Mouse (Mus musculus) thymus, postnatal 36 days (tissue): ENCODE data around the gene Pkn3.
"Not testable (repeated sequence)": the region's sequence is repeated elsewhere in the genome, so short reads cannot be mapped to it uniquely, and the experiment has no call there.

ENCODE experiments used
- DNase-seq, 2 experiments: peaks; one replicate each; pipeline ENCODE4 v3.0.0; 2022; ENCODE audit warnings: mixed read lengths in 2 of 2

Pkn3 gene

DNA sequence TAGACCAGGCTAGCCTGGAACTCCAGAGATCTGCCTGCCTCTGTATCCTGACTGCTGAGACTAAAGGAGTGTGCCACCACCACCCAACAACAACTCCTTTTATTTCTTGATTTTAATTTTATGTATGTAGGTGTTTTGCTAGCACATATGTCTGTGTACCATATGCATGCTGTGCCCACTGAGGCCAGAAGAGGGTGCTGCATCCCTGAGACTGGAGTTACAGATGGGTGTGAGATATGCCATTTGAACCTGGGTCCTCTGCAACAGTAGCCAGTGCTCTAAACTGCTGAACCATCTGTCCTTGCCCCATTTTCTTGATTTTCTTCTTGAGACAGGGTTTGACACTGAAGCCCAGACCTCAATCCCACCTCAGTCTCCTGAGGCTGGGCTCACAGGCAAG is 28.9 kb downstream of the Pkn3 start:
- peak; percentile 68 to 72 for DNase-seq

DNA sequence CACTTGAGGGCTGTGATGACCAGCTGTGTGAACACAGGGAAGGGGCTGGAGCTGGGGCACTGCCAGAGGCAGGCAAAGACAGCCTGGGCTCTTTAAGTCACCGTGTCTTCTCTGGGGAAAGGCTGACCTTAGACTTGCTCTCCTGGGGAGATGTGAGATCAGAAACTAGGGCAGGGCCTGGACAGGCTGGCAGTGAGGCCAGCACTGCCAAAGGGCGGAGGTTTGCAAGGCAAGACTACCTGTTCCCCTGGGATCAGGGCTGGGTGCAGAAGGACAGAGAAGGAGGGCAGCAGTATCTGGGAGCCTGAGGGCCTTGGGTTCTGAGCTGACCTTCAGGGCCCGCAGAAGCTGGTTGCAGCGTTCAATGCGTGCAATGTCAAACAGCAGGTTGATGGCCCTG is 30.2 kb downstream of the Pkn3 start:
- no peak for DNase-seq

DNA sequence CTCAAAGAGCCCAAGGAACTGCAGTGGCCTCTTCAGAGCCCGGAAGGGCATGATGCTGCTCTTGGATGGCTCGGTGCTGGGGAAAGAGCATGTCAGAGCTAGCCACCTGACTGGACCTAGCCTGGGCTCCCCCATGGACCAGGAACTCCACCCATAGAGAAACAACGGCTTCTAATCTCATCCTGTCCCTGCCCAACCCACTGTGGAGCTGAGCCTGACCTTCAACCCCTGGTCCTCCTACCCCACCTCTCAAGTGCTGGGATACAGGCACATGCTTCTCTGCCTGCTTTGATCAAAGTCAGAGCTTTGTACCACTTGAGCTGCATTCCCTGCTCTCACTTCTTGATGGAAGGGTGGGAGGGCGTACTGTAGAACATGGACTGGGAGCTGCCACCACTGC is 30.8 kb downstream of the Pkn3 start:
- no peak for DNase-seq

DNA sequence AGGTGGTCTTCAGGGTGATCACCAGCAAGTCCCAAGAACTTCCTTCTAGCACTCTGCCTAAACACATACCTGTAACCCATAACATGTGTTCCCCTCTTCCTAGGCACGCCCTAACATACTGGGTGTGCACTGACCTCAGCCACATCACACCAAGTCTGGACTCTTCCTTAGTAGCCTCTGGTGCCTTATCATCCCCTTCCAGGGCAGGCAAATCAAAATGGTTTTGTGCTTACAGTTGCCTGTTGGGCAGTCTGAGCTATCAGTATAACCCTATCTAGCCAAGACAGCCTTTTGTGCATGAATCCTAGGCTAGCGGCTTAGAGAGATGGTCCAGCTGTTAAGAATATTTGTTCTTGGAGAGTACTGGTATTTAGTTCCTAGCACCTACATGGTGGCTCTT is 34.0 kb downstream of the Pkn3 start:
- no peak for DNase-seq

DNA sequence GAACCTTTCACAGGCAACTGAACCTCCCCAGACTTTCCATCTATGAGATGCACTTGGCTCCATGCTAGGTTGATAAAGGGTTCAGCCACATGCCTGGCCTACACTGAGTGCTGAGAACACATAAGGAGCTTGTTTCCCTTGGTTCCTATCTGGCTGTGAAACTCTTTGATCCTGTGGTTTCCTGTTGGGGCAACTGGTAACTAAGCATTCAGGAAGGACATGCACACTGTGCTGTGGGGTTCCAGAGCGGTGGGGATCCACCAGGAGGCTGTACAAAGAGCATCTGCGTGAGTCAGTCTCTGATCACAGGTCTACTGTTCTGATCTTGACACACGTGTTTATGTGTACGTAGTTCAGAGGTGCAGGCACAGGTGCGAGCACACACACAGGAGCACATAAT is 35.1 kb downstream of the Pkn3 start:
- no peak for DNase-seq

DNA sequence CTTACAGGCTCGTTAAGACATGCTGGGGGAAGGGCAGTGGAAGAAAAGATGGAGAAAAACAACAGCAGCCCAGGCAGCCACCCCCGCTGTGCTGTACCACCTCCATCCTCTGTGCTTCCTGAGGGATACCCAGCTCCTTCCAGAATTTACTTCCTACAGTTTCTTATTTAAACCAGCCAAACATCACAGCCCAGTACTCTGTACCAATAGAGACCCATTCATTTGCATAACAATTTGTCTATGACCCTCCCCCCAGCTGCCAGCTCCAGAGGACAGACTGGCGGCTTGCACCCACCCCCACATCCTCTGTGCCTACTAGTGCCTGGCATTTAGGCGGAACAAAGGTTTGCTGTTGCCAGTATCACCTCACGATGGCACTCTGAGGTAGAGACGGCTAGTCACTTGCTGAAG is 42.2 kb downstream of the Pkn3 start:
- DNase-seq: peak; percentile 65 to 78

DNA sequence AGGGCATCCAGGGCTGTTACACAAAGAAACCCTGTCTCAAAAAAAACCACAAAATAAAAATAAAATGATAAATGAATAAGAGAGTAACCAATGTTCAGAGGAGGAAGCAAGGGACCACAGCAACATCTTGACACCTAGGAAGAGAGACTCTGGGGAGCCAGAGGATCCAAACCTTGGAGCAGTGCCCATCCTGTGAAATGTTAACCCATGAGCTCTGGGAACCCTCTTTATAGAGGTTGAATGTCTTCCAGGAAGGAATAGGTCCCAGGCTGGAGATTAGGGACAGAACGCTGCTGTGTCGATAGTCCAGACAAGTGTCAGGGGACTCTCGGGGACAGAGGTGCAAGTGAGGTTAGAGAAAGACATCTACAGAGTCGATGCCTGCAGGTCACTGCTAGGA is 42.8 kb downstream of the Pkn3 start:
- DNase-seq: no peak

DNA sequence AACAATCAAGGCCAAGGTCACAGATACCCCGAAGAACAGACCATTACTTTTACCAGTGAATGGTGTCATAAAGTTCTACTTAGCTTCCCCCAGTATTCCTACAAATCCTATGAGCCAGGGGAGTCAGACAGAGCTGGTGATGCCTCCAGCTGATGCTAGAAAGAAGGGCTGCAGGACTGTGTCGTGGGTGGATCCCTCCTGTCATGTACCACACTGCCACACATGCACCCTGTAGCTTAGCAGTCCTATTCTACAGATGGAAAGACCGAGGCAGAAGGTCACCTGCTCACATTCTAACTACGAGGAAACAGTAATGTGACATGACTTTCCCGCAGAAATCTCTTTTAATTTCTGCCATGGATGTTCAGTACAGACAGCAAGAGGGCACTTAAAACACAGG is 45.3 kb downstream of the Pkn3 start:
- no peak for DNase-seq

DNA sequence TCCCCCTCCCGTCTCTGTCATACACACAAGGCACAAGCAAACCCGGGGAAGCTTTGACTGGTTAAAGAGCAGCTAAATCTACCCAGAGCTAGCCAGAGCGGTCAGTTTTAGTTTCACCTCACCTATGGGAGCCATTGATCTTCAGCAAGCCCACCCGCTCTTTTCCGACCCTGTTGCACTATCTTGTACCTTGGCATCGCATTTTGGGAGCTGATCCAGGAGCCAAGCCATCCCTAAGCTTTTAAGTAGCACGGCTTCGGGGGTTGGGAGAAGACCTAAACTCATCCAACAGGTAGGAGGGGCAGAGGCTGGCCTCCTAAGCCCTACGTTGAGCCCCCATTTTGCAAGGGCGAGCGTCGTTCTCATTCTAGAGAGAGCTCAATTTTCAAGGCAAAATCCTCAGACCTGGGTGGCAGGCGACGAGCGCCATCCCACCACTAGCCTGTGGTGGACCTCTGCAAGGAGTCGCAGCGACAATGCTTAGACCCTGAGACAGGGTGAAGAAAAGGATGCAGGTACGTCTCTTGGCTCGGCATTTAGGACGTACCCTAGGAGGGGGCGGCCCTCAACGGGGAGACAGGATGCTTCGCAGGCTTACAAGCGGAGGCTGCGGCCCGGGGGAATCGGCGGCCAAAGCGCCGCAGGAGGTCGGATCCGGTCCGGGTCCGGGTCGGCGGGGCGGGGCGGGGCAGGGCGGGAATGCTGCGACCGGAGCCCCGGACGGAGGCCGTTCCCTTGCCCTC is 46.4 kb downstream of the Pkn3 start:
- no peak for DNase-seq

DNA sequence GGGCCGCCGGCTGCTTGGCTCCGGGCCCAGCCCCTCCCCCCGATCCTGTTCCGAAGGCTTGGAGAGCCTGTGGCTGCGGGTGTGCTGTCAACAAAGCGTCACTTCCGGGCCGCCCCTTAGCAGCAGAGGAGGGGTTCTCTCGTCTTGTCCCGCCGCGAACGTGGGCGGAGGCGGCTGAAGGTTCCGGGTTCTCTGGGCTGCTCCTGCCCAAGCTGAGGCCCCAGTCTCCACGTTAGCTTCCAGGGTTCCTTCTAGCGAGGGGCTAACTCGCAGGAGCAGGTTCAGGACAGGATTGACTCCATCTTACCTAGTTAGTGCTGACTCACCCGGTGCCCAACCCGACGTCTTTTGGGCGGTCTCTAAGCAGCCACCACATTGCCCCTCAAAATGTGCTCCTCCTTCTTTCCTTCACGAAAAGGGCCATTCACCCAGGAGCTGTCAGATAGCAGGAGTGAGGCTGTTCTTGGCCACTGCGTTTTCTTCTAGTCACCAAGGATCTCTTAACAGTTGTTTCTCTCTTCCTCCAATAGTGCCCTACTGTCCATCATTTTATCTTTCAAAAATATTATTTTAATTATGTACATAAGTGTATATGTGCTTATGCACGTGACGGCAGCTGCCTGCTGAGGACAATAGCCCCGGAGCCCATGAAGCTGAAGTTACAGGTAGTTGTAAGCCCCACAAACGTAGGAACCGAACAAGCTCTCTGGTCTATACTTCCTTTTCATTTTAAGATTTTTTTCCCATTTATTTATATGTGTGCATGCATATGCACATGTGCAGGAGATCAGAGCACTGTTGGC is 47.2 kb downstream of the Pkn3 start, which contains the start of gene Zer1:
Zer1 (minus strand) TSS at position 114 of the 803 bp plus-strand sequence.
- DNase-seq: peak; percentile 92 to 93

DNA sequence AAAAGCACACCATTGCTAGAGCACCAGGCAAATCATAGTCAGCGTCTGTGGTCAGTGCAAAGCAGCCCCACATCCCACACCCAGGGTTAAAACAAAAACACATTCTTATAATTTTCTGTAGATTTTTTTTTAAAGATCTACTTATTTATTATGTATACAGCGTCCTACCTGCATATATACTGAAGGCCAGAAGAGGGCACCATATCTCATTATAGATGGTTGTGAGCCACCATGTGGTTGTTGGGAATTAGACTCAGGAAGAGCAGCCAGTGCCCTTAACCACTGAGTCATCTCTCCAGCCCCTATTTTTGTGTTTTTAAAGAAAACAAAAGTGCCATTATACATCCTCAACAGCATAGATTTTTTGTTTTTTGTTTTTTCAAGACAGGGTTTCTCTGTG is 51.3 kb downstream of the Pkn3 start:
- DNase-seq: no peak

DNA sequence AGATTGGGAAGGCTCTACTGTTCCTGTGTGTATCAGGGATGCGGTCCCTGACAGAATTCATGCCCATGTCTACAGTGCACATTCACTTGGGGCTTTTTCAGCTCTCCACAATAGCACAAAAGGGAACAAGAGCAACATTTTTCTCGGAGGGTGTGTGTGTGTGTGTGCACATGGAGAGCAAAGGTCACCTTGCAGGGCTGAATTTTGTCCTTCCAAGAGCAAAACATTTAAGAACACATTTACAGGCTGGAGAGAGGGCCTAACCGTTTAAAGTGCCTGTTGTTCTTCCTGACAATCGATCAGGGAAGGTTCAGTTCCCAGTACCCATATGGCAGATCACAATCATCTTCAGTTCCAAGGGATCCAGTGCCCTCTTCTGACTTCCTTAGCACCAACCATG is 52.7 kb downstream of the Pkn3 start:
- no peak for DNase-seq

DNA sequence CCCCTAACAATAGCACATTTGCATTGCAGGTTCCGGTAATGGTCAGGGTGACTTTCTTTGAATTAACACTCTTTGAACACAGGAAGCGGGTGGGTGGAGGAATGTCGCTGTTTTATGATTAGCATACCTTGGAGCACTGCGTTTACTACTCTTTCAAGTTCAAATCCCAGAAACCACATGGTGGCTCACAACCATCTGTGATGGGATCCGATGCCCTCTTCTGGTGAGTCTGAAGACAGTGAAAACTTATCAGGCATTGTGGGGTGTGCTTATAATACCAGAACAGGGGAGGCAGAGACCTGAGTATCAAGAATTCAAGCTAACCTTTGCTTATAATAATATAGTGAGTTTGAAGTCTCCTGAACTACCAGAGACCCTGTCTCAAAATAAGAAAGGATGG is 53.8 kb downstream of the Pkn3 start:
- not testable (repeated sequence) for DNase-seq

DNA sequence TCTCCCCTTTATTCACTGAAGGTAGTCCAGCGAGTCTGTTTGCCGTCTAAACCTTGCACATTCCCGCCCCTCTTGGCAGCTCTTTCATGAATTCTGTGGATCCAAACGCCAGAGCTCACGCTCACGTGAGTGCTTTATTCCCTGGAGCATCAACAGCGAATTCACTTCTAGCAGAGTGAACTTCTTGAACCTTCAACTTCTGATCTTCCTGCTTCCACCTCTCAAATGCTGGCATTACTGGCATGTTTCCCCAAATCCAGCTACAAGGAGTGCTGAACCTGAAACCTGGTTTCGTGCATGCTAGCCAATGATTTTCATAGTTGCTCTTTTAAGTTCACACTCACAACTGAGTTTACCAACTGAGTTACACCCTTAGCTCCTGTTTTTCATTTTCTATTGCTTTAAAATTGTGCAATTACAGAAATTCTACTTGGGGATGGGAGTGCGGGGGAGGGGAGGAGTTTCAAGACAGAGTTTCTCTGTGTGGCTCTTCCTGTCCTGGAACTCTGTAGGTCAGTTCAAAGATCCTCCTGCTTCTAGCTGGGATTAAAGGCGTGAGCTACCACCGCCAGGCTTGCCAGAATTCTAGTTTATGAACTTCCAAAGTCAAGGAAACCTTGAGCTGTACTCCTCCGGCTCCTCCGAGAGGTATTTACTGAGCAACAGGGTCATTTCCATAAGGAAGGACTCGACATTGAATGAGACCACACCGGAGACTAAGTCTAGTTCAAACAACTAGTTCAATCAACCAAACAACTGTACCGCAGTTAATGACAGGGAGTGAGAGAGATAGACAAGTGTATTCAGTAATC is 55.5 kb downstream of the Pkn3 start:
- no peak for DNase-seq

DNA sequence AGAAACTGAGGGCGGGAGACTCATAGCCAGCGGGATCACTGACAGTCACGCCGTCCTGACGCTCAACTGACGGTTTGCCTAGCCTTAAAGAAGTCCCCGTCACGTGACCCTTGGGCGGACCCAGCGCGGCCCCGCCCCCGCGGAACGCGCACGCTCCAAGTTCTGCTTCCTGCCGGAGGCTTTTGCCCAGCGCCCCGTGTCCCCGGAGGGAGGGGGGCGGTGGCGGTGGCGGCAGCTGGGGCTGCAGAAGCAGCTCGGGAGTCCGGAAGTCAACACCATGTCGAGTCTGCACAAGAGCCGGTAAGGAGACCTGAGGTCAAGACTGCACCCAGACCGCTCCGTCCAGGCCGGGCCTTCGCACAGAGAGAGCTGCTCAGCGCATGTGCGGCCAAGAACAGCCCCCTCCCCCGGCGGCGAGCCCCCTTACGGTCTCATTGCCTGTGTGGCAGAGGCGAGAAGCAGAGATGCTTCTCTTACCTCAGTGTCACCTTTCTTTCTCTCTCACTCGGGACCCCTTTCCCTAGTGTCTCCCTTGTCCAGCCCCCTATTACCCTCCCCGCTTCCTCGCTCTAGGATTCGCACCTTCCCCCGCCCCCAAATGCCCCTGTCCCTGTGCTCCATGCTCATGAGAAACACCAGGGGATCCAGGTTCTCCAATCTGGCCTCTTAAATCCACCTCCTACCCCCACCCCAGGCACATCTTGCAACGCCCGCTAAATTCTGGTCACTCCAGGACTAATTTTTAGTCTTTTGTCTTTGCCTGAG is 56.3 kb downstream of the Pkn3 start, which contains the start of gene Tbc1d13:
Tbc1d13 (plus strand) TSS at position 134 of the 765 bp plus-strand sequence.
- peak; percentile 99 for DNase-seq

DNA sequence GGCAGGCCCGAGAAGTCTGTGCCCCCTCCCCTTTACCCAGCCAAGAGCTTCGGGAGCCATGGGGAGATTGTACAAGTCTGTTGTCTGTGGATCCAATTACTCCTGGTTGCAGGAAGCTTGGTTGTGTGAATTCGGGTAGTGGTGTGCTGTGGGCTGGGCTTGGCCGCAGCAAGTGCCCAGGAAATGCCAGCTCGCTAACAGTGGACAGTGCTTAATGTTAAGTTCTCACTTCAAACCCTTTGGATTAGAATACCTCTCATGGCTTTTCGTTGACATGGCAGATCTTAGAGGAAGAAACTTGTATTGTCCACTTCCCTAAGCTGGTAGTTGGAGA is 56.9 kb downstream of the Pkn3 start:
- DNase-seq: no peak

DNA sequence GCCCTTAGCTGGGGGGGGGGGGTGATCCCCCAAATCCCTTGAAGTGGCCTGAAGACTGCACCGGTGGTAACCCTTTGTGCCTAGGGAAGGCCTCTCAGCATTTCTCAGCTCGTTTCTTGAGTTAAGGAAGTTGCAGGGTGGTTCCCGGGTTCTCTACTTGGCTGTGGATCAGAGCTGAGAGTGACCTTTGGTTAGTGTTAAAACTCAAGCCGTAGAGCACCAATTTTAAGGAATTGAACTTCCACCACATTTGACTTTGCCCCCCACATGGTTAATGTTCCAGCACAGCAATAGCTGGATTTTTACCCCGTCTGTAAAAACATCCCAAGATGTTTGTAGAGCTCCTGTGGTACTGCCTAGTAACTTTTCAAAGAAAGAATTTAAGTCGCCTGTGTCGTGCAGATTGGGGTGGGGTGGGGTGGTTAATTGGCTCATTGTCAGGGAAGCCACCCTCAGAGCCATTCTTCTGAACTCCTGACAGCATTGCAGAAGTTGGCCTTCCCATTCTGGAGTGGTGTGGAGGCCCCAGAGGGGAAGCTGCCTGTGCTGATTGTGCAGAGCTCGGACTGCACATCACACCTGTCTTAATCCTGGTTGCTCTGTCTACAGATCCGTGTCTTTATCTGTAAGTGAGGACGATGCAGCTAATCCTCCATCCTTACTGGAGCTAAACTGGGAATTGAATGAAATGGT is 57.6 kb downstream of the Pkn3 start:
- DNase-seq: no peak

DNA sequence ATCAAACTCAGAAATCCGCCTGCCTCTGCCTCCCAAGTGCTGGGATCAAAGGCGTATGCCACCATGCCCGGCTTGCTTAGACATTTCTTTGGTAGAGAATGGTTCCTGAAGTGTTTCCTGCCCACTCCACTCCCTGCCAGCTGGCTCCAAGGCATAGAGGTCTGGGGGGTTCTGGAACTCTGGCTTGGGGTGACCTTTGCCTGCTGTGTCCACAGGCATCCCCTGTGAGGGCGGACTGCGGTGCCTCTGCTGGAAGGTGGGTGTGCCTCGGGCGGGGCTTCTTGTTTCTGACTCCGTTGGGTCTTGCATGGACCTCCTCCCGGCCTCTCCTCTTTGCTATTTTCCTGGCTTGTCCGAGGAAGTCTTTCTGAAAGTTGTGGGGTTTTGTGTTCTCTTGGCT is 59.0 kb downstream of the Pkn3 start:
- DNase-seq: no peak

DNA sequence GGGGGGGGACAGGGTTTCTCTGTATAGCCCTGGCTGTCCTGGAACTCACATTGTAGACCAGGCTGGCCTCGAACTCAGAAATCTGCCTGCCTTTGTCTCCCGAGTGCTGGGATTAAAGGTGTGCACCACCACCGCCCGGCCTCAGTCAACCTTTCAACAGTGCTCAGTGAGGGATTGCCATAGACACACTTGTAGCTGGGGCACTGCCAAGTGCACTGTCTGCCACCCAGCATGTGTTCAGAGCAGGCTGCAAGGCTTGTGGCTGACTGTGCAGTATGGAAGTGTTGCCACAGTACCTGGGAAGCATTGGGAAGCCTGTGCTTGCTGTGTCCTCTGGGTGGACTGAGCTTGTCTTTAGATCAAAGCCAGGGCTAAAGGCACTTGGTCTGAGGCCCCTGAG is 62.5 kb downstream of the Pkn3 start:
- DNase-seq: not testable (repeated sequence)
